Mouse (Mus musculus) myocyte (in vitro differentiated cells): ENCODE measurements around the gene Polr3gl. TPM values are rescaled to one million over a fixed set of nuclear protein-coding genes. Genes with fewer than 3 reads are reported as not detected.

Source experiments
- H3K27me3 ChIP-seq: one replicate; pipeline ENCODE4 v1.6.1; 2011; ENCODE audit not compliant: control insufficient read depth, insufficient read depth, insufficient read length
- H3K36me3 ChIP-seq: one replicate; pipeline ENCODE4 v1.6.1; 2011; ENCODE audit not compliant: control insufficient read depth, insufficient read depth
- H3K4me2 ChIP-seq: one replicate; pipeline ENCODE4 v1.6.1; 2011; ENCODE audit warnings: low read depth, control low read depth
- H3K4me3 ChIP-seq: one replicate; pipeline ENCODE4 v1.5.1; 2011; ENCODE audit warnings: mild to moderate bottlenecking, control low read depth, moderate library complexity
- H3K79me2 ChIP-seq: one replicate; pipeline ENCODE4 v1.6.1; 2011; ENCODE audit not compliant: control insufficient read depth, insufficient read depth
- H3ac ChIP-seq: one replicate; pipeline ENCODE4 v1.6.1; 2011; ENCODE audit not compliant: control insufficient read depth, insufficient read length
- CEBPB ChIP-seq: IDR thresholded peaks from 2 replicates; pipeline ENCODE4 v1.6.1; 2011; ENCODE audit warnings: mild to moderate bottlenecking, moderate library complexity; ENCODE audit not compliant: poor library complexity, insufficient read depth, severe bottlenecking
- E2F4 ChIP-seq: IDR thresholded peaks from one replicate; pipeline ENCODE4 v1.6.1; 2011; ENCODE audit warnings: mild to moderate bottlenecking, control low read depth, moderate library complexity; ENCODE audit not compliant: insufficient read depth
- MAX ChIP-seq: IDR thresholded peaks from one replicate; pipeline ENCODE4 v1.6.1; 2011; ENCODE audit warnings: low read depth, mild to moderate bottlenecking, control low read depth
- MYOD1 ChIP-seq, 3 experiments: IDR thresholded peaks; one replicate each; pipeline ENCODE4 v1.6.1; 2011; ENCODE audit warnings: control low read depth in 2 of 3, low read depth in 2 of 3, mild to moderate bottlenecking in 2 of 3, moderate library complexity in 1 of 3; ENCODE audit not compliant: insufficient read length in 2 of 3, control insufficient read depth in 1 of 3
- MYOG ChIP-seq, 3 experiments: IDR thresholded peaks; one replicate each; pipeline ENCODE4 v1.6.1; 2011; ENCODE audit warnings: control low read depth in 2 of 3, low read depth in 2 of 3, mild to moderate bottlenecking in 2 of 3; ENCODE audit not compliant: insufficient read length in 2 of 3, control insufficient read depth in 1 of 3, insufficient read depth in 1 of 3
- POLR2A ChIP-seq: IDR thresholded peaks from one replicate; pipeline ENCODE4 v1.6.1; 2011; ENCODE audit warnings: low read depth, mild to moderate bottlenecking, control low read depth, moderate library complexity; ENCODE audit not compliant: insufficient read length
- POLR2AphosphoS2 ChIP-seq: IDR thresholded peaks from one replicate; pipeline ENCODE4 v1.6.1; 2011; ENCODE audit warnings: low read depth, control low read depth; ENCODE audit not compliant: insufficient read length
- REST ChIP-seq: IDR thresholded peaks from one replicate; pipeline ENCODE4 v1.6.1; 2011; ENCODE audit warnings: mild to moderate bottlenecking, control low read depth, moderate library complexity; ENCODE audit not compliant: insufficient read depth, insufficient read length
- SRF ChIP-seq: IDR thresholded peaks from one replicate; pipeline ENCODE4 v1.6.1; 2011; ENCODE audit warnings: low read depth; ENCODE audit not compliant: control insufficient read depth, insufficient read length
- TCF12 ChIP-seq: IDR thresholded peaks from one replicate; pipeline ENCODE4 v1.6.1; 2011; ENCODE audit warnings: mild to moderate bottlenecking, control low read depth; ENCODE audit not compliant: poor library complexity, insufficient read depth, severe bottlenecking
- TCF3 ChIP-seq: IDR thresholded peaks from one replicate; pipeline ENCODE4 v1.6.1; 2011; ENCODE audit warnings: low read depth, control low read depth; ENCODE audit not compliant: insufficient read length
- USF1 ChIP-seq: IDR thresholded peaks from one replicate; pipeline ENCODE4 v1.6.1; 2011; ENCODE audit warnings: low read depth, mild to moderate bottlenecking, control low read depth, moderate library complexity
- polyA plus RNA-seq: library from polyadenylated mRNA; unstranded; fragments of >200 nt; fragmentation: generic; extraction: Trizol; gene quantifications from one replicate; pipeline ENCODE4 v1.2.1, GENCODE M21; 2012; ENCODE audit warnings: missing spikeins

The Polr3gl gene
- polyA plus RNA-seq, 1 experiment, result 22.7 TPM

GRCm38 (mm10) chr3:96634928-96635879 is 41.2 kb upstream of the Polr3gl start, which contains the start of the genes Pex11b and Gm42957:
Gene Pex11b (plus strand): TSS chr3:96635376.
Gene Gm42957 (plus strand): TSS chr3:96635474.
- Histone ChIP-seq H3K79me2 (peaks cover 15% of the 10 kb centered on the region), H3ac (peak within 1 kb of the TSS; percentile 41), H3K36me3 (peaks cover 10% of the 10 kb centered on the region), H3K4me3 (peak within 1 kb of the TSS; percentile 62), H3K27me3 (no peaks in the 10 kb centered on the region), H3K4me2 (peak within 1 kb of the TSS; percentile 79)
- TF ChIP-seq MYOG (IDR thresholded peaks at IDR 0.05; ENCODE audit: control insufficient read depth in 1 of 3, insufficient read depth in 1 of 3, insufficient read length in 2 of 3, low read depth in 2 of 3) (peak in 1 of 3 experiments; percentile 14), POLR2AphosphoS2 (peak; percentile 17), MAX (no peak), POLR2A (peak; percentile 73)

- Histone ChIP-seq H3ac (no peak overlapping the region), H3K4me3 (no peak overlapping the region), H3K79me2 (peaks cover 18% of the 10 kb centered on the region), H3K36me3 (peaks cover 10% of the 10 kb centered on the region), H3K4me2 (no peak overlapping the region), H3K27me3 (no peaks in the 10 kb centered on the region)
- TF ChIP-seq TCF3 (no peak), CEBPB (no peak), SRF (no peak), TCF12 (no peak), MYOG (IDR thresholded peaks at IDR 0.05; ENCODE audit: control insufficient read depth in 1 of 3, insufficient read depth in 1 of 3, insufficient read length in 2 of 3, low read depth in 2 of 3) (no peak), E2F4 (no peak), MYOD1 (IDR thresholded peaks at IDR 0.05; ENCODE audit: control insufficient read depth in 1 of 3, insufficient read length in 2 of 3, low read depth in 2 of 3) (no peak), REST (no peak), MAX (no peak), USF1 (no peak), POLR2A (no peak), POLR2AphosphoS2 (no peak)
Measured at GRCm38 (mm10) chr3:96634015-96634414, 40.0 kb upstream of the Polr3gl start.

GRCm38 (mm10) chr3:96632058-96632457 is 38.1 kb upstream of the Polr3gl start:
- peaks cover 10% of the 10 kb centered on the region for H3K36me3 ChIP-seq
- peaks cover 18% of the 10 kb centered on the region for H3K79me2 ChIP-seq
- no peaks in the 10 kb centered on the region for H3K27me3 ChIP-seq
- H3K4me3 ChIP-seq, result no peak overlapping the region
- H3ac ChIP-seq, result no peak overlapping the region
- H3K4me2 ChIP-seq, result no peak overlapping the region
- TF ChIP-seq POLR2A (no peak), TCF12 (no peak), SRF (no peak), MYOD1 (IDR thresholded peaks at IDR 0.05; ENCODE audit: control insufficient read depth in 1 of 3, insufficient read length in 2 of 3, low read depth in 2 of 3) (no peak), REST (no peak), E2F4 (no peak), MAX (no peak), USF1 (no peak), CEBPB (no peak)

GRCm38 (mm10) chr3:96629729-96630600 is 36.0 kb upstream of the Polr3gl start, which contains the start of gene Rbm8a:
Gene Rbm8a (plus strand): TSS chr3:96629933.
- Histone ChIP-seq H3K79me2 (peaks cover 18% of the 10 kb centered on the region), H3K27me3 (no peaks in the 10 kb centered on the region), H3K36me3 (peaks cover 10% of the 10 kb centered on the region), H3K4me2 (peak within 1 kb of the TSS; percentile 84), H3K4me3 (peak within 1 kb of the TSS; percentile 78), H3ac (peak within 1 kb of the TSS; percentile 66)
- TF ChIP-seq POLR2A, result peak; percentile 66
- TF ChIP-seq MYOD1 (IDR thresholded peaks at IDR 0.05; ENCODE audit: control insufficient read depth in 1 of 3, insufficient read length in 2 of 3, low read depth in 2 of 3), result no peak
- TF ChIP-seq SRF, result peak; percentile 61
- TF ChIP-seq POLR2AphosphoS2, result peak; percentile 79
- no peak for TF ChIP-seq USF1
- TF ChIP-seq E2F4, result peak; percentile 61
